In the genomic region with DNA sequence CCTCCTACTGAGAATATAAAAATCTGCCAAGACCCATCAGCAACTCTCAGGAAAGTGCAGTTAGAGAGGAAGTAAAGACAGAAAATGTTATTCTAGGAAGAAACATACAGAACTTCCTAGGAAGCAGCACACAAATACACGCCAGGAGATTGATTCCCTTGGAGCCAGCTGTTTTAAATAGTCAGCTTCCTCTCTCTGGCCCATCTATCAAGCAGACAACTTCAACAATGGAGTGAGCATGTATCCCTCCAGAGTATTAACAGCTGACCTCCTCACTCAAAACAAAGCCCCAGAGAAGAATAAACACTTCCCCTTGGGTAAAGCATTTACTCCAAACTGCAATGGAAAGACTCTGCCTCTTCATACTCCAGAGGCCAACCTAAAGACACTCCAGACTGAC, we compare ENCODE assay signal across 9 mouse cellular contexts. TPM values are rescaled to one million over a fixed set of nuclear protein-coding genes. Genes with fewer than 3 reads are reported as not detected.
DNase-seq lines count a peak whose midpoint lies in the region; ATAC-seq and TF ChIP-seq lines count a peak whose summit lies in the region.
"Had no signal": no experiment of that assay in that cellular context is flagged by ENCODE, and none has a peak within 500 bp of the region (broad histone marks: within the 10 kb centered on the region; RNA-seq: fewer than 3 reads in every experiment).

No protein-coding gene starts in this region.

- H3K27me3 ChIP-seq in kidney, postnatal 0 days (ENCODE audit: insufficient read depth, low read length), result no peaks in the 10 kb centered on the region
- peaks cover 38% of the 10 kb centered on the region for H3K27me3 ChIP-seq in embryonic facial prominence, embryonic 13.5 days
- no peaks in the 10 kb centered on the region; the same call in 1 of the 2 replicates for H3K27me3 ChIP-seq in liver, embryonic 12.5 days (replicated peaks)
- H3K27me3 ChIP-seq in midbrain, embryonic 16.5 days (ENCODE audit: control insufficient read depth, insufficient read depth, low read depth, low read length), result no peaks in the 10 kb centered on the region

- H3K4me3 ChIP-seq in kidney, postnatal 0 days (replicated peaks; ENCODE audit: low read depth, low read length), result no peak overlapping the region
- no peak overlapping the region for H3K4me3 ChIP-seq in embryonic facial prominence, embryonic 13.5 days
- H3K4me3 ChIP-seq in liver, embryonic 12.5 days, result peak overlapping the region; percentile 94
- no peak overlapping the region for H3K4me3 ChIP-seq in midbrain, embryonic 16.5 days (ENCODE audit: low read depth, low read length)

- WGBS in kidney, postnatal 0 days, result 31% methylated on average over 1 of the region's 1 CpGs
- WGBS in embryonic facial prominence, embryonic 13.5 days, result 35% methylated on average over 1 of the region's 1 CpGs
- 39% methylated on average over 1 of the region's 1 CpGs for WGBS in liver, embryonic 12.5 days (ENCODE audit: insufficient replicate concordance)
- WGBS in midbrain, embryonic 16.5 days, result 54% methylated on average over 1 of the region's 1 CpGs

- no peak overlapping the region for H3K9ac ChIP-seq in kidney, postnatal 0 days (ENCODE audit: low read depth, low read length)
- H3K9ac ChIP-seq in embryonic facial prominence, embryonic 13.5 days, result no peak overlapping the region
- H3K9ac ChIP-seq in liver, embryonic 12.5 days, result peak overlapping the region; percentile 96
- no peak overlapping the region for H3K9ac ChIP-seq in midbrain, embryonic 16.5 days (ENCODE audit: low read depth, low read length)

- H3K27ac ChIP-seq in kidney, postnatal 0 days, result no peak overlapping the region
- no peak overlapping the region for H3K27ac ChIP-seq in embryonic facial prominence, embryonic 13.5 days
- peak overlapping the region; percentile 95 for H3K27ac ChIP-seq in liver, embryonic 12.5 days
- H3K27ac ChIP-seq in midbrain, embryonic 16.5 days (ENCODE audit: low read length), result no peak overlapping the region

- ATAC-seq in kidney, postnatal 0 days (replicated peaks; ENCODE audit: low FRiP score, low read depth), result no peak
- ATAC-seq in embryonic facial prominence, embryonic 13.5 days (ENCODE audit: insufficient number of reproducible peaks, insufficient read depth, low FRiP score, low TSS enrichment, low read depth), result no peak
- ATAC-seq in liver, embryonic 12.5 days, result no peak
- no peak for ATAC-seq in midbrain, embryonic 16.5 days

- no peak for TF ChIP-seq CTCF in kidney, postnatal 0 days (IDR thresholded peaks at IDR 0.05; ENCODE audit: low read depth)

- H3K9me3 ChIP-seq in kidney, postnatal 0 days (replicated peaks; ENCODE audit: low read length), result no peaks in the 10 kb centered on the region
- no peaks in the 10 kb centered on the region for H3K9me3 ChIP-seq in embryonic facial prominence, embryonic 13.5 days
- H3K9me3 ChIP-seq in liver, embryonic 12.5 days (replicated peaks), result no peaks in the 10 kb centered on the region
- no peaks in the 10 kb centered on the region for H3K9me3 ChIP-seq in midbrain, embryonic 16.5 days (replicated peaks; ENCODE audit: control insufficient read depth, low read length, poor library complexity, severe bottlenecking)

- H3K4me2 ChIP-seq in kidney, postnatal 0 days (ENCODE audit: low read length), result peak overlapping the region; percentile 99; the same call in 1 of the 2 replicates
- H3K4me2 ChIP-seq in embryonic facial prominence, embryonic 13.5 days, result 0 out of 2 replicates have a peak overlapping the region, but pooled peaks have one; percentile 100
- peak overlapping the region; percentile 93 for H3K4me2 ChIP-seq in liver, embryonic 12.5 days
- peak overlapping the region; percentile 82 for H3K4me2 ChIP-seq in midbrain, embryonic 16.5 days (ENCODE audit: low read length)

- peaks cover 19% of the 10 kb centered on the region for H3K4me1 ChIP-seq in kidney, postnatal 0 days (replicated peaks; ENCODE audit: insufficient read depth, low read length)
- peaks cover 15% of the 10 kb centered on the region for H3K4me1 ChIP-seq in embryonic facial prominence, embryonic 13.5 days
- peaks cover 80% of the 10 kb centered on the region for H3K4me1 ChIP-seq in liver, embryonic 12.5 days
- H3K4me1 ChIP-seq in midbrain, embryonic 16.5 days (ENCODE audit: control insufficient read depth, insufficient read depth, low read length), result peaks cover 24% of the 10 kb centered on the region

- DNase-seq in kidney, postnatal 0 days (ENCODE audit: low spot score), result peak; percentile 54
- DNase-seq in kidney, postnatal 25 days, result no peak
- DNase-seq in yolk sac, embryonic 10.5 days (ENCODE audit: low spot score), result no peak
- no peak for DNase-seq in retina, embryonic 14.5 days (ENCODE audit: low spot score)
- DNase-seq in urinary bladder, postnatal 4 days (ENCODE audit: low spot score in 2 of 2), result no peak
- DNase-seq: cerebellum, postnatal 36 days had no signal

- no peaks in the 10 kb centered on the region for H3K36me3 ChIP-seq in kidney, postnatal 0 days (ENCODE audit: insufficient read depth, low read length)
- no peaks in the 10 kb centered on the region for H3K36me3 ChIP-seq in embryonic facial prominence, embryonic 13.5 days
- peaks cover 29% of the 10 kb centered on the region for H3K36me3 ChIP-seq in liver, embryonic 12.5 days
- H3K36me3 ChIP-seq in midbrain, embryonic 16.5 days (ENCODE audit: control insufficient read depth, insufficient read depth, low read length), result no peaks in the 10 kb centered on the region

RNA-seq across cellular contexts. Expression of gene Nup210, which starts 1.5 kb away (rescaled TPM):
- 11.7 and 14.1 TPM in 2 replicates for polyA plus RNA-seq in kidney, postnatal 0 days (2015; fragmentation: Nextera tagmentation; extraction: Ambion mirVana)
- 5.9 and 6.9 TPM in 2 replicates for polyA plus RNA-seq in embryonic facial prominence, embryonic 13.5 days (2015; fragmentation: Nextera tagmentation; extraction: Ambion mirVana)
- 54.0 and 55.6 TPM in 2 replicates for polyA plus RNA-seq in liver, embryonic 12.5 days (2016; fragmentation: Nextera tagmentation; extraction: Ambion mirVana)
- 20.5 and 20.7 TPM in 2 replicates for polyA plus RNA-seq in midbrain, embryonic 16.5 days (2015; fragmentation: Nextera tagmentation; extraction: Ambion mirVana)

RNA-seq across cellular contexts. Expression of gene Hdac11, which starts 41.3 kb away (rescaled TPM):
- 16.2 and 17.3 TPM in 2 replicates for polyA plus RNA-seq in kidney, postnatal 0 days (2015; fragmentation: Nextera tagmentation; extraction: Ambion mirVana)
- 12.8 and 15.6 TPM in 2 replicates for polyA plus RNA-seq in embryonic facial prominence, embryonic 13.5 days (2015; fragmentation: Nextera tagmentation; extraction: Ambion mirVana)
- 6.0 and 7.5 TPM in 2 replicates for polyA plus RNA-seq in liver, embryonic 12.5 days (2016; fragmentation: Nextera tagmentation; extraction: Ambion mirVana)
- 48.0 and 56.3 TPM in 2 replicates for polyA plus RNA-seq in midbrain, embryonic 16.5 days (2015; fragmentation: Nextera tagmentation; extraction: Ambion mirVana)
